Mouse (Mus musculus): ENCODE measurements around the gene Asic5. TPM values are rescaled to one million over a fixed set of nuclear protein-coding genes. Genes with fewer than 3 reads are reported as not detected.
A peak's percentile ranks its signal among the peaks of the same experiment; 100 is the strongest.

Asic5 gene
- polyA plus RNA-seq, 1 experiment from 2014 or later, result not detected

DNA sequence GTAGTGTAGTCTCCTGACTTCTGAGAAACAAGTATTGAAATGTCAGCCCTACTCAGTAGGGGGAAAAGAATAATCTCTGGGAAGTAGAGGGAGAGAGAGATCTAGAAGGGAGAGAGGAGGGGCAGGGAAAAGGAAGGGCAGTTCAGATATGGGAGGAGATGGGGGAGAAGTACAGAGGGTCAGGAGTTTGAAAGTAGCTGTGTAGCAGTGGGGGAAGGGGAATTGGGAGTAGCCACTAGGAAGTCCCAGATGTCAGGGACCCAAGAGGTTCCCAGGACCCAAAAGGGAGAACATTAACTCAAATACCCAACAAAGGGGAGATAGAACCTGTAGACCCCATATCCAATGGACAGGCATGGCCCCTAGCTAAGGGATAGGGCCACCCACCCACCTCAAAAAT, 6.0 kb upstream of the Asic5 start, which contains the start of gene Tdo2:
Gene Tdo2 (minus strand): TSS at position 101 of the 400 bp plus-strand sequence.
- no peak for ATAC-seq (ENCODE audit: low FRiP score)
- no peak within 1 kb of the TSS for H3K4me2 ChIP-seq (replicated peaks)
- no peaks in the 10 kb centered on the region for H3K9me3 ChIP-seq (replicated peaks)
- no peak within 1 kb of the TSS for H3K9ac ChIP-seq
- no peak within 1 kb of the TSS for H3K27ac ChIP-seq
- no peaks in the 10 kb centered on the region for H3K4me1 ChIP-seq
- H3K4me3 ChIP-seq, result no peak within 1 kb of the TSS
- H3K27me3 ChIP-seq, result no peaks in the 10 kb centered on the region
- H3K36me3 ChIP-seq, result no peaks in the 10 kb centered on the region

- no peak for ATAC-seq (ENCODE audit: low FRiP score)
- Histone ChIP-seq H3K36me3 (no peaks in the 10 kb centered on the region), H3K9me3 (replicated peaks) (no peaks in the 10 kb centered on the region), H3K4me3 (no peak overlapping the region), H3K4me1 (no peaks in the 10 kb centered on the region), H3K4me2 (replicated peaks) (no peak overlapping the region), H3K27me3 (no peaks in the 10 kb centered on the region), H3K27ac (no peak overlapping the region), H3K9ac (no peak overlapping the region)
- 93% methylated on average over 5 of the region's 5 CpGs for WGBS
Observed at GRCm38 (mm10) chr3:81981576-81981975, 514 bp upstream of the Asic5 start.

DNA sequence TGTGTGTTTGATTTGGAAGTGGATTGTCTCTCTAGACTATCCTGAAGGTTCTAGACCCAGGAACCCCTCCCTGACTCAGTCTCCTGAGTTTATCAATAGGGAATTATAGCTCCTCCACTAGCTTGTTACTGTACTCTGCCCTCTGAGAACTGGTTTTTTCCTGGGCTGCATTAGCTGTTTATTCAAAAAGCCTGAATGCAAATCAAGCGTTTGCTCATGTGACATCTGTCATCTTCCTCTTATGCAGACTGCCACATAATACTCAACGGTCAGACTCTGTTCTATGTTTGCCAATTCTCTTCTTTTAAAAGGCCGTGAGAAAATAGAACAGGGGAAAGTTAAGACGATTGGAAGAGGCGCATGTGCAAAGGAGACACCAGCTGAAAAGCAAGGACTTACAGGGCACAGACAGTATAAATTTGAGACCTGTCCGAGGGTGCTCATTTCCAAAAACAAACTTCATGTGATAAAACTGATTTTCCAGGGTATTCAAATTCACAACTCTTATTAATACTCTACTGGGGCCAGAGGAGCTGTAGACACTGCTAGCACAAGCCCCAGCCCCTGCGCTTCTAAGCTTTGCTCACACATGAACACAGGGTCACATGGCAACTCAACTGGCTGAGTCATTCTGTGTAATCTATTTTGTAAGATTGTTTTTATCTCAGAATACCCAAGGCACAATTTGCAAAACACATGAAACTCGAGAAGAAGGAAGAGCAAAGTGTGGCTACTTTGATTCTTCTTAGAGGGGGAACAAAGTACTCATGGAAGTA, 1.2 kb downstream of the Asic5 start:
- Histone ChIP-seq H3K4me1 (no peaks in the 10 kb centered on the region), H3K9ac (no peak overlapping the region), H3K27ac (no peak overlapping the region), H3K36me3 (no peaks in the 10 kb centered on the region), H3K4me2 (replicated peaks) (no peak overlapping the region), H3K4me3 (no peak overlapping the region), H3K27me3 (no peaks in the 10 kb centered on the region), H3K9me3 (replicated peaks) (no peaks in the 10 kb centered on the region)
- WGBS, result 83% methylated on average over 8 of the region's 8 CpGs
- ATAC-seq (ENCODE audit: low FRiP score), result no peak

DNA sequence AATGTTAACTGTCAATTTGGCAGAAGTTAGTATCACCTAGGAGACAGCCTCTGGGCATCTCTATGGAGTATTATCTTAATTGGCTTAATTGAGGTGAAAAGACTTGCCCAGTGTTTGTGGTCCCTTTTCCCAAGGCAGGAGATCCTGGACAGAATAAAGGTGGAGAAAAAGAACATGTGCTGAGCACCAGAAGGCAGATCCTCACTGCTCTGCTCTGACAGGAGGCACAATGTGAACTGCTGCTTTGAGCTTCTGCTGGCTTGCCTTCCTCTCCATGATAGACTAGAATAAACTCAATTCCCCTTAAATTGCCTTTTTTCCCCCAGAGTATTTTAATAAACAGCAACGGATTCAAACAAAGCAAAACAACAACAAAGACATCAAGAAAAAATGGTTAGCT, 3.0 kb downstream of the Asic5 start:
- no peak for ATAC-seq (ENCODE audit: low FRiP score)
- Histone ChIP-seq H3K4me3 (no peak overlapping the region), H3K9me3 (replicated peaks) (no peaks in the 10 kb centered on the region), H3K36me3 (no peaks in the 10 kb centered on the region), H3K27ac (no peak overlapping the region), H3K4me2 (replicated peaks) (no peak overlapping the region), H3K27me3 (no peaks in the 10 kb centered on the region), H3K9ac (no peak overlapping the region), H3K4me1 (no peaks in the 10 kb centered on the region)
- 64% methylated on average over 1 of the region's 1 CpGs for WGBS

DNA sequence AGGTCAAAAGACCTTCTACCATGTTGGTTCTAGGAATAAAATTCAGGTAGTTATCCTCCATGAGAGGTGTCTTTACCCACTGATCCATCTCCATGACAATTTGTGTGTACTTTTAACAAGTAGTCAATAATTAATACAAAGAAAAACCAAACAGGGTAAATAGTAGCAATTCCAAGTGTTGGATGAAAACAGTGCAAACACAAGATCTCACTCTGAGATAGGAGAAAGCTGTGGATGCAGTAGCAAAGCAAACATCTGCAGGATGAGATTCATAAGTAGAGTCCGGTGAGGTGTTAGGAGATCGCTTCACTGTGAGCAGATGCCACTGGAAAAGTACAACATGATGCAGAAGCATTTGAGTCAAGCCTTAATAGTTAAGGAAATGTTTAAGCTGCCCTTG, 4.0 kb downstream of the Asic5 start:
- no peaks in the 10 kb centered on the region for H3K27me3 ChIP-seq
- H3K4me3 ChIP-seq, result no peak overlapping the region
- H3K4me2 ChIP-seq (replicated peaks), result no peak overlapping the region
- H3K9me3 ChIP-seq (replicated peaks), result no peaks in the 10 kb centered on the region
- H3K4me1 ChIP-seq, result no peaks in the 10 kb centered on the region
- H3K27ac ChIP-seq, result no peak overlapping the region
- 88% methylated on average over 2 of the region's 2 CpGs for WGBS
- no peak overlapping the region for H3K9ac ChIP-seq
- ATAC-seq (ENCODE audit: low FRiP score), result no peak
- H3K36me3 ChIP-seq, result no peaks in the 10 kb centered on the region

DNA sequence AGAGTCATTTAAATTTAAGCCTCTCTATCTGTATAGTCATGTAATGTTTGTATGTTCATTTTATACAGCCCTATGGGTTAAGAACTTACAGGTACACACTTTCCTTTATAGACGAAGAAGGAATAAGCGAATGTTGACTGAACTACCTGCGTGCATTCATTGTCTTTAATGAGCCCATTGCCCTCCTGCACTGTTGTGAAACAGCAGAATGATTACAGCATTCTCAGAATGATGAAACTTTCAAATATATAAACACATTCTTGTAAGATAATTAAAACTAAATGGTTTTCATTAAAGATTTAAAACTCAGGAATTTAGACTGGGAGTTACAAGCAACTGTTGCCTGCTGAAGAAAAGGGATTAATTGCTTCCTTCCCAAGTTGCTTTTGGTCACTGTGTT, 5.5 kb downstream of the Asic5 start:
- Histone ChIP-seq H3K4me3 (no peak overlapping the region), H3K4me2 (replicated peaks) (no peak overlapping the region), H3K36me3 (no peaks in the 10 kb centered on the region), H3K4me1 (no peaks in the 10 kb centered on the region), H3K9me3 (replicated peaks) (no peaks in the 10 kb centered on the region), H3K27me3 (no peaks in the 10 kb centered on the region), H3K27ac (no peak overlapping the region), H3K9ac (no peak overlapping the region)
- no peak for ATAC-seq (ENCODE audit: low FRiP score)
- WGBS, result 96% methylated on average over 3 of the region's 3 CpGs

DNA sequence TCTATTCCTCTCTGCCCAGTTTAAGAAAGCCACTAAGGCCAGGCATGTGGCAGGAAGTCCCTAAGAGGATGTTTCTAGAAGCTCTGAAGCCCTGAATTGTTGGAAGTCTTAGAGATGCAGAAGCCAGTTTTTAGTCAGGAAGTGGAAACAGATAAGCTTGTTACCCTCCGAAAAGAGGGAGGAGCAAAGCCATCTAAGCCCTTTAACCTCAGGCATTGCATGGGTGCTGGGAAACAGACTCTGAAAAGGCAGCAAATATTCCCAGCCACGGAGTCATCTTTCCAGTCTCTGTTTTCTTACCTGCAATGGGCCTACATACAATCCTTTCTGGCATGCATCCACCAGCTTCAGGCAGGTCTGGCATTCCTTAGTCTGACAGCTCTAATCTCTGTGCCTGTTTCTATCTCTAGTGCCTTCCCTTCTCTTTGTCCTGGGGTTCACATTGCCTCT, 7.6 kb downstream of the Asic5 start:
- 40% methylated on average over 2 of the region's 2 CpGs for WGBS
- no peak overlapping the region for H3K27ac ChIP-seq
- H3K9me3 ChIP-seq (replicated peaks), result no peaks in the 10 kb centered on the region
- no peaks in the 10 kb centered on the region for H3K36me3 ChIP-seq
- H3K4me2 ChIP-seq (replicated peaks), result no peak overlapping the region
- H3K4me3 ChIP-seq, result no peak overlapping the region
- ATAC-seq (ENCODE audit: low FRiP score), result no peak
- H3K27me3 ChIP-seq, result no peaks in the 10 kb centered on the region
- H3K9ac ChIP-seq, result no peak overlapping the region
- H3K4me1 ChIP-seq, result no peaks in the 10 kb centered on the region

DNA sequence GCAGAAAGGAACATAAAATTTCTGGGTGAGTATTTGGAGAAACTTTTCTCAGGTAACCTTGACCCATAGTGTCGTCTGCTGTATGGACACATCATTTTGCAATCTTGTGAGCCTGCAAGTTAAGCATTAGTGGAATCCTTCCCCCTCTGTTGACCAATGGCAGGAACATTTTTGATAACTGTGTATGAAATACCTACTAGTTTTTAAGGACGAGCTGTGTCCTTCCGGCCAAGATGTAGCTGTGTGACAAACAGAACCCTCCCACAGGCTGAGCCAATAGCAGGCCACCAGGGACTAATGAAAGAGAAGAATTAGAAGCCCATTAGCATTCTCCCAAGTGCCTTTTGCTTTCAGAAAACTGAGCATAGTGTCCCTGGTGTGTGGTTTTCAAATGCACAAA, 8.4 kb downstream of the Asic5 start:
- Histone ChIP-seq H3K27ac (no peak overlapping the region), H3K4me3 (no peak overlapping the region), H3K9ac (no peak overlapping the region), H3K4me2 (replicated peaks) (no peak overlapping the region), H3K36me3 (no peaks in the 10 kb centered on the region), H3K27me3 (no peaks in the 10 kb centered on the region), H3K4me1 (no peaks in the 10 kb centered on the region), H3K9me3 (replicated peaks) (no peaks in the 10 kb centered on the region)
- WGBS, result 72% methylated on average over 3 of the region's 3 CpGs
- no peak for ATAC-seq (ENCODE audit: low FRiP score)

DNA sequence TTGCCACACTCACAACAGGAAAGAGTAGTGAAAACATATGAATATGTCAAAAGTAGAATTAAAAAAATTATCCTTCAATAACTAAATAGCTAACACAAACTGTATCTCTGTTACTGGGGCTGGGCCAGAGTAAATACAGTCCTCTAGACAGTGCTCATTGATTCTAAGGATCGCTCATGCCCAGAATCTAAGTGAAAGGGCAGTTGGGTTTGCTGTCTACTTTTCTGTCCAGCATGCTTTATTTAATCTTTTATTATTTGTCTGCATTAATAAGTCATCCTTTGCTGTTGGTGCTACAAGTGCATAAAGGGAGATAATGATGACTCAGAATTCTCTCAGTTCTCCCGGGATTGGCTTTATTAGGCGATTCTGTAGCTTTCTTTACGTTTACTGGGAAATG, 13.3 kb downstream of the Asic5 start:
- ATAC-seq (ENCODE audit: low FRiP score), result no peak
- 39% methylated on average over 4 of the region's 4 CpGs for WGBS
- no peak overlapping the region for H3K27ac ChIP-seq

GRCm38 (mm10) chr3:81995988-81996387, 13.9 kb downstream of the Asic5 start:
- 0 out of 2 replicates have a peak, but pooled peaks have one; percentile 32 for ATAC-seq (ENCODE audit: low FRiP score)
- H3K4me2 ChIP-seq (replicated peaks), result no peak overlapping the region
- H3K4me3 ChIP-seq, result no peak overlapping the region
- H3K9ac ChIP-seq, result no peak overlapping the region
- no peaks in the 10 kb centered on the region for H3K36me3 ChIP-seq
- H3K27ac ChIP-seq, result no peak overlapping the region
- H3K9me3 ChIP-seq (replicated peaks), result no peaks in the 10 kb centered on the region
- 5% methylated on average over 1 of the region's 1 CpGs for WGBS
- no peaks in the 10 kb centered on the region for H3K27me3 ChIP-seq
- H3K4me1 ChIP-seq, result no peaks in the 10 kb centered on the region

More for the DNA sequence above, 13.3 kb downstream of the Asic5 start:
- Histone ChIP-seq H3K4me1 (no peaks in the 10 kb centered on the region), H3K36me3 (no peaks in the 10 kb centered on the region), H3K4me3 (no peak overlapping the region), H3K4me2 (replicated peaks) (no peak overlapping the region), H3K9ac (no peak overlapping the region), H3K9me3 (replicated peaks) (no peaks in the 10 kb centered on the region), H3K27me3 (no peaks in the 10 kb centered on the region)

DNA sequence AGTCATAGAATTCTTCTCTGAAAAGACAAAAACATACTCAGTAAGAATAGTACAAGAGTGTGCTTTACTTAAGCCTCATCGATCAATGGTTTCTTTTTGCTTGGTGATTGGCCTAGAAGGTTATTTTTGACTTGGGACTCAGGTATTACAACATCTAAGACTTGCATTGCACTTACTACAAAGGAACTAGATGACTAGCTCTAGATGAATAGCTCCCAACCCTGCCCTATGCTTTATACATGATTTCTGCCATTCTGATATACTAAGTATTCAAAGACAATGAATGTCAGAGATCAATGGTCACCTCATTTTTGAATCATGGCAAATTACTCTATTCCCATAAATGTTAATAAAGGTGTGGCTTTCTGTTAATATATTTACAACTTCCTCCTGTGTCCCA, 24.9 kb downstream of the Asic5 start:
- H3K9me3 ChIP-seq (replicated peaks), result no peaks in the 10 kb centered on the region
- H3K4me3 ChIP-seq, result no peak overlapping the region
- H3K27ac ChIP-seq, result no peak overlapping the region
- WGBS, result 94% methylated on average over 1 of the region's 1 CpGs
- no peaks in the 10 kb centered on the region for H3K36me3 ChIP-seq
- ATAC-seq (ENCODE audit: low FRiP score), result no peak
- H3K4me1 ChIP-seq, result no peaks in the 10 kb centered on the region
- H3K9ac ChIP-seq, result no peak overlapping the region
- H3K27me3 ChIP-seq, result no peaks in the 10 kb centered on the region
- no peak overlapping the region for H3K4me2 ChIP-seq (replicated peaks)

GRCm38 (mm10) chr3:82014148-82014703, 32.1 kb downstream of the Asic5 start:
- ATAC-seq (ENCODE audit: low FRiP score), result 0 out of 2 replicates have a peak, but pooled peaks have one; percentile 78
- Histone ChIP-seq H3K36me3 (no peaks in the 10 kb centered on the region), H3K9ac (no peak overlapping the region), H3K9me3 (replicated peaks) (no peaks in the 10 kb centered on the region), H3K27me3 (no peaks in the 10 kb centered on the region), H3K4me3 (no peak overlapping the region), H3K27ac (no peak overlapping the region), H3K4me2 (replicated peaks) (no peak overlapping the region), H3K4me1 (no peaks in the 10 kb centered on the region)
- 41% methylated on average over 7 of the region's 7 CpGs for WGBS

DNA sequence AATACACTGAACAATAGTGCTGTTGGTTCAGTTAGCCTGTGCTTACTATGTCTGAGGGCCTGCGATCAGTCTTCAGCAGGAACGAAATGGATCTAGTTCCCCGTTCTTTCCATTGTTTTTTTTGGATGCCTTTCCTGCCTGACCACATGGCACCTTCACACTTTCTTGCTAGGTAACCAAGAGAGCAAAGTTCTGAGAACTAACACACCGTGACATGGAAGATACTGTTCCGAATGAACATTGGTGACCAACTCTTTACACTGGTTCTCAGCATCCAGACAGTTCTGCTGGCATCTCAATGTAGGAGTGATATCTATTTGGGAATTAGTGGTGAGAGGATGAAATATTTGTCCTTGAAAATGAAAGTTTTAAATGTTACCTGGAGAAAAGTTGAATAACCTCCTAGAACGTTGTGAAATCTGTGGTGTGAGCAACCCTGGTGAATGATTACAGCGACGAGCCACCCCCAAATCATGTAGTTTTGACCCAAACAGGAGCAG, 40.4 kb downstream of the Asic5 start:
- H3K4me3 ChIP-seq, result no peak overlapping the region
- no peaks in the 10 kb centered on the region for H3K9me3 ChIP-seq (replicated peaks)
- no peak overlapping the region for H3K27ac ChIP-seq
- no peak overlapping the region for H3K4me2 ChIP-seq (replicated peaks)
- WGBS, result 87% methylated on average over 8 of the region's 8 CpGs
- H3K9ac ChIP-seq, result no peak overlapping the region
- H3K36me3 ChIP-seq, result no peaks in the 10 kb centered on the region
- no peak for ATAC-seq (ENCODE audit: low FRiP score)
- no peaks in the 10 kb centered on the region for H3K27me3 ChIP-seq
- no peaks in the 10 kb centered on the region for H3K4me1 ChIP-seq
